Mouse (Mus musculus): Measurements from ENCODE around the gene Bet1l.
A peak's percentile ranks its signal among the peaks of the same experiment; 100 is the strongest.
"Not testable (repeated sequence)": the region's sequence is repeated elsewhere in the genome, so short reads cannot be mapped to it uniquely, and the experiment has no call there.

The Bet1l gene

GRCm38 (mm10) chr7:140857550-140858505 lies at the start of gene Bet1l:
Gene Bet1l, minus strand, starts transcription at chr7:140857577.
- no peak for DNase-seq (ENCODE audit: extremely low read depth, low read depth)

GRCm38 (mm10) chr7:140907131-140907530 lies 49.8 kb upstream of the Bet1l start:
- DNase-seq (ENCODE audit: extremely low read depth, low read depth), result no peak

- no peak for DNase-seq (ENCODE audit: extremely low read depth, low read depth)
These were observed 48.3 kb upstream of the Bet1l start for GRCm38 (mm10) chr7:140905642-140906081.

GRCm38 (mm10) chr7:140903212-140903611 lies 45.8 kb upstream of the Bet1l start:
- no peak for DNase-seq (ENCODE audit: extremely low read depth, low read depth)

- no peak for DNase-seq (ENCODE audit: extremely low read depth, low read depth)
These were observed 44.9 kb upstream of the Bet1l start for GRCm38 (mm10) chr7:140902036-140902875.

- no peak for DNase-seq (ENCODE audit: extremely low read depth, low read depth)
These were observed 42.8 kb upstream of the Bet1l start, which contains the start of gene Cox8b for GRCm38 (mm10) chr7:140900220-140900619. Gene Cox8b, minus strand, starts transcription at chr7:140900446.

GRCm38 (mm10) chr7:140899121-140899520 lies 41.7 kb upstream of the Bet1l start:
- no peak for DNase-seq (ENCODE audit: extremely low read depth, low read depth)

GRCm38 (mm10) chr7:140897863-140898262 lies 40.5 kb upstream of the Bet1l start:
- no peak for DNase-seq (ENCODE audit: extremely low read depth, low read depth)

- DNase-seq (ENCODE audit: extremely low read depth, low read depth), result no peak
These were observed 37.2 kb upstream of the Bet1l start for GRCm38 (mm10) chr7:140894611-140895010.

- DNase-seq (ENCODE audit: extremely low read depth, low read depth), result no peak
These were observed 36.7 kb upstream of the Bet1l start for GRCm38 (mm10) chr7:140894031-140894430.

GRCm38 (mm10) chr7:140890636-140891035 lies 33.3 kb upstream of the Bet1l start:
- DNase-seq (ENCODE audit: extremely low read depth, low read depth), result not testable (repeated sequence)

GRCm38 (mm10) chr7:140882469-140882803 lies 25.1 kb upstream of the Bet1l start:
- no peak for DNase-seq (ENCODE audit: extremely low read depth, low read depth)

- DNase-seq (ENCODE audit: extremely low read depth, low read depth), result peak; percentile 89
These were observed 24.5 kb upstream of the Bet1l start, which contains the start of the genes Psmd13 and Sirt3 for GRCm38 (mm10) chr7:140881696-140882468. Gene Psmd13, plus strand, starts transcription at chr7:140881968. Gene Sirt3, minus strand, starts transcription at chr7:140882309.

- DNase-seq (ENCODE audit: extremely low read depth, low read depth), result no peak
These were observed 23.6 kb upstream of the Bet1l start for GRCm38 (mm10) chr7:140880865-140881515.

GRCm38 (mm10) chr7:140880419-140880818 lies 23.0 kb upstream of the Bet1l start:
- DNase-seq (ENCODE audit: extremely low read depth, low read depth), result no peak

- DNase-seq (ENCODE audit: extremely low read depth, low read depth), result no peak
These were observed 22.0 kb upstream of the Bet1l start for GRCm38 (mm10) chr7:140879355-140879754.

GRCm38 (mm10) chr7:140877364-140877763 lies 20.0 kb upstream of the Bet1l start:
- no peak for DNase-seq (ENCODE audit: extremely low read depth, low read depth)

- DNase-seq (ENCODE audit: extremely low read depth, low read depth), result no peak
These were observed 16.8 kb upstream of the Bet1l start for GRCm38 (mm10) chr7:140874224-140874623.

- DNase-seq (ENCODE audit: extremely low read depth, low read depth), result no peak
These were observed 7.4 kb upstream of the Bet1l start for GRCm38 (mm10) chr7:140864761-140865160.

- DNase-seq (ENCODE audit: extremely low read depth, low read depth), result no peak
These were observed 3.4 kb upstream of the Bet1l start for GRCm38 (mm10) chr7:140860728-140861127.

- no peak for DNase-seq (ENCODE audit: extremely low read depth, low read depth)
These were observed 2.6 kb upstream of the Bet1l start for GRCm38 (mm10) chr7:140859997-140860396.

Measured in MEL-GATA-1-ER (cell line).